ENCODE assay signal across 31 mouse cellular contexts in genomic region chr6:115935544-115935943, GRCm38 (mm10). TPM values are rescaled to one million over a fixed set of nuclear protein-coding genes. Genes with fewer than 3 reads are reported as not detected.
"Had no signal": no experiment of that assay in that cellular context is flagged by ENCODE, and none has a peak within 500 bp of the region (broad histone marks: within the 10 kb centered on the region; RNA-seq: fewer than 3 reads in every experiment).

No protein-coding gene starts in this region.

- H3K27ac ChIP-seq: embryonic facial prominence, embryonic 10.5 days; embryonic facial prominence, embryonic 12.5 days; embryonic facial prominence, embryonic 13.5 days; embryonic facial prominence, embryonic 15.5 days; forebrain, embryonic 10.5 days; forebrain, embryonic 12.5 days; forebrain, embryonic 13.5 days; forebrain, embryonic 15.5 days; gastrocnemius, adult 2 months; heart, adult 2 months had no signal

- H3K36me3 ChIP-seq: embryonic facial prominence, embryonic 10.5 days; embryonic facial prominence, embryonic 12.5 days; embryonic facial prominence, embryonic 13.5 days; embryonic facial prominence, embryonic 15.5 days; forebrain, embryonic 10.5 days; forebrain, embryonic 12.5 days; forebrain, embryonic 15.5 days; heart, embryonic 10.5 days had no signal

- H3K4me1 ChIP-seq: embryonic facial prominence, embryonic 12.5 days; embryonic facial prominence, embryonic 13.5 days; embryonic facial prominence, embryonic 15.5 days; forebrain, embryonic 15.5 days had no signal

- H3K27me3 ChIP-seq: embryonic facial prominence, embryonic 12.5 days; embryonic facial prominence, embryonic 13.5 days; embryonic facial prominence, embryonic 15.5 days; forebrain, embryonic 12.5 days; forebrain, embryonic 13.5 days; forebrain, embryonic 15.5 days had no signal

- H3K9me3 ChIP-seq: embryonic facial prominence, embryonic 10.5 days; embryonic facial prominence, embryonic 12.5 days; embryonic facial prominence, embryonic 13.5 days; embryonic facial prominence, embryonic 15.5 days; forebrain, embryonic 10.5 days; forebrain, embryonic 12.5 days; forebrain, embryonic 15.5 days; heart, embryonic 10.5 days had no signal

- DNase-seq: cerebellum, adult 2 months; cerebellum, adult 9-10 months; cerebellum, adult 9-11 months; cerebellum, postnatal 36 days; embryo, embryonic 11 days; forebrain, postnatal 0 days; gastrocnemius, adult 2 months; gastrocnemius, postnatal 10 days; gastrocnemius, postnatal 14 days; gastrocnemius, postnatal 25 days; gastrocnemius, postnatal 36 days; heart, adult 11 months; heart, adult 18-20 months; heart, adult 2 months had no signal

- H3K4me3 ChIP-seq: embryonic facial prominence, embryonic 10.5 days; embryonic facial prominence, embryonic 12.5 days; embryonic facial prominence, embryonic 13.5 days; embryonic facial prominence, embryonic 15.5 days; erythroblast, embryonic 14.5 days; forebrain, embryonic 10.5 days; forebrain, embryonic 12.5 days; forebrain, embryonic 13.5 days; forebrain, embryonic 15.5 days; gastrocnemius, adult 2 months; heart, adult 2 months; heart, embryonic 10.5 days had no signal

RNA-seq across cellular contexts. Expression of gene Rho, which starts 4.0 kb away (rescaled TPM):
- polyA plus RNA-seq: erythroblast, embryonic 14.5 days; forebrain, postnatal 0 days; heart, embryonic 10.5 days had no signal

RNA-seq across cellular contexts. Expression of gene H1foo, which starts 9.2 kb away (rescaled TPM):
- polyA plus RNA-seq: cerebellum, adult 2 months; cortical plate, adult 2 months; embryonic facial prominence, embryonic 10.5 days; embryonic facial prominence, embryonic 11.5 days; embryonic facial prominence, embryonic 12.5 days; embryonic facial prominence, embryonic 13.5 days; embryonic facial prominence, embryonic 14.5 days; embryonic facial prominence, embryonic 15.5 days; erythroblast, embryonic 14.5 days; forebrain, embryonic 10.5 days; forebrain, embryonic 11.5 days; forebrain, embryonic 12.5 days; forebrain, embryonic 13.5 days; forebrain, embryonic 14.5 days; forebrain, embryonic 15.5 days; forebrain, embryonic 16.5 days; forebrain, postnatal 0 days; frontal cortex, adult 2 months; heart, adult 2 months; heart, embryonic 10.5 days had no signal
